Mouse (Mus musculus): ENCODE data around the gene Unc93b1. TPM values are rescaled to one million over a fixed set of nuclear protein-coding genes. Genes with fewer than 3 reads are reported as not detected.

Unc93b1 gene
- polyA plus RNA-seq, 1 experiment from 2014 or later, result 14.8 TPM

DNA sequence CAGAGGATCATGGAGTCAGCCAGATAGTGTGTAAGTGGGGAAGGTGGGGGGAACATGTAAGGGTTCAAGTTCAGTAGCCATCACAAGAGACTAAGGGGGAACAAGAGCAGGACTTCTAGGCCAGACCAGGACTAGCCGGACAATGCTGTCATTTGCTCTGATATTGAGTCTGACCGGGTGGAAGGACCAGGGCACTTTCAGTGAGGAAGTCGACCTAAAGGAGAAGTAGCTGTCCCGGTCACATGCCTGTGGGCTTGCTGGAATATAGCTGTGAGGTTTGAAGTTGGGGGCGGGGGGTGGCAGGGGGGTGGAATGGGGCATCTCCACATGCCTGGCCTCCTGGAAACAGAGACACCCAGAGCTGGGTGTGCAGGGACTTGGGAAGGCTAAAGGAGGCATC lies 20.5 kb upstream of the Unc93b1 start:
- WGBS, result 82% methylated on average over 5 of the region's 5 CpGs
- DNase-seq (no peak), ATAC-seq (ENCODE audit: insufficient read depth) (no peak)
- Histone ChIP-seq H3K36me3 (ENCODE audit: insufficient read depth) (peaks cover 19% of the 10 kb centered on the region), H3K4me2 (no peak overlapping the region), H3K9me3 (ENCODE audit: low read depth, low read length) (no peaks in the 10 kb centered on the region), H3K4me3 (ENCODE audit: low read depth, low read length) (no peak overlapping the region), H3K4me1 (ENCODE audit: insufficient read depth) (peaks cover 6% of the 10 kb centered on the region), H3K27ac (ENCODE audit: low read depth) (peak overlapping the region; percentile 18; the same call in 1 of the 2 replicates), H3K27me3 (ENCODE audit: insufficient read depth, low read length) (no peaks in the 10 kb centered on the region), H3K9ac (no peak overlapping the region)
- no peak for TF ChIP-seq CTCF (IDR thresholded peaks at IDR 0.05; ENCODE audit: low read depth)

GRCm38 (mm10) chr19:3916727-3917126 lies 18.3 kb upstream of the Unc93b1 start:
- no peak for DNase-seq
- 67% methylated on average over 11 of the region's 11 CpGs for WGBS
- no peak overlapping the region for H3K9ac ChIP-seq
- ATAC-seq (ENCODE audit: insufficient read depth), result no peak
- no peak overlapping the region for H3K4me3 ChIP-seq (ENCODE audit: low read depth, low read length)
- H3K36me3 ChIP-seq (ENCODE audit: insufficient read depth), result no peaks in the 10 kb centered on the region
- H3K27ac ChIP-seq (ENCODE audit: low read depth), result no peak overlapping the region
- no peak for TF ChIP-seq CTCF (IDR thresholded peaks at IDR 0.05; ENCODE audit: low read depth)
- H3K4me2 ChIP-seq, result no peak overlapping the region
- no peaks in the 10 kb centered on the region for H3K9me3 ChIP-seq (ENCODE audit: low read depth, low read length)
- H3K27me3 ChIP-seq (ENCODE audit: insufficient read depth, low read length), result no peaks in the 10 kb centered on the region
- H3K4me1 ChIP-seq (ENCODE audit: insufficient read depth), result peaks cover 6% of the 10 kb centered on the region

DNA sequence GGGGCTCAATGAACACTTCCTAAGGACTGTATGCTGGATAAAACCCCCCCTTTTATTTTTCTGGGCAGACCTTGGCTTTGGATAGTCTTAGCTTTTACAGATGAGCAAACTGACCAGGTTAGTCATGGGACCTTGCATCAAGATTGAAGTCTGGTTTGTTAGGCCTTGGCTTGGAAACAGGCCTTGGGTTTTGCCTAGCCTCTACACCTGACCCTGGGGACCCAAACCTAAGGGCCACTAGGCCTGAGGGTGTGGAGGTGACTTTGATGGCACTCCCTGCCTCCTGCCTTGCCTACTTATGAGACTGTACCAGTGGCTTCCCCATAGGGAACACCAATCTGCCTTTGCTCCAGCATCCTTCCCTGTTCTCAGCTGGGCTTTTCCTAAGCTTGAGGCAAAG lies 15.1 kb upstream of the Unc93b1 start:
- DNase-seq (no peak), ATAC-seq (ENCODE audit: insufficient read depth) (no peak)
- Histone ChIP-seq H3K27me3 (ENCODE audit: insufficient read depth, low read length) (no peaks in the 10 kb centered on the region), H3K27ac (ENCODE audit: low read depth) (no peak overlapping the region), H3K4me3 (ENCODE audit: low read depth, low read length) (no peak overlapping the region), H3K36me3 (ENCODE audit: insufficient read depth) (no peaks in the 10 kb centered on the region), H3K4me2 (no peak overlapping the region), H3K9me3 (ENCODE audit: low read depth, low read length) (no peaks in the 10 kb centered on the region), H3K4me1 (ENCODE audit: insufficient read depth) (no peaks in the 10 kb centered on the region), H3K9ac (no peak overlapping the region)
- no peak for TF ChIP-seq CTCF (IDR thresholded peaks at IDR 0.05; ENCODE audit: low read depth)

GRCm38 (mm10) chr19:3922661-3923371 lies 12.2 kb upstream of the Unc93b1 start:
- Histone ChIP-seq H3K4me2 (no peak overlapping the region), H3K27ac (ENCODE audit: low read depth) (peak overlapping the region; percentile 24; the same call in 1 of the 2 replicates)

GRCm38 (mm10) chr19:3923586-3923985 lies 11.4 kb upstream of the Unc93b1 start:
- Histone ChIP-seq H3K4me3 (ENCODE audit: low read depth, low read length) (no peak overlapping the region), H3K9ac (no peak overlapping the region), H3K27ac (ENCODE audit: low read depth) (peak overlapping the region; percentile 24; the same call in 1 of the 2 replicates), H3K4me1 (ENCODE audit: insufficient read depth) (no peaks in the 10 kb centered on the region), H3K27me3 (ENCODE audit: insufficient read depth, low read length) (no peaks in the 10 kb centered on the region), H3K9me3 (ENCODE audit: low read depth, low read length) (no peaks in the 10 kb centered on the region), H3K36me3 (ENCODE audit: insufficient read depth) (no peaks in the 10 kb centered on the region), H3K4me2 (no peak overlapping the region)
- WGBS, result 33% methylated on average over 13 of the region's 13 CpGs
- TF ChIP-seq CTCF (IDR thresholded peaks at IDR 0.05; ENCODE audit: low read depth), result no peak
- ATAC-seq (ENCODE audit: insufficient read depth) (0 out of 2 replicates have a peak, but pooled peaks have one; percentile 23), DNase-seq (peak; percentile 54)

More at GRCm38 (mm10) chr19:3922661-3923371, 12.2 kb upstream of the Unc93b1 start:
- 44% methylated on average over 10 of the region's 10 CpGs for WGBS
- Histone ChIP-seq H3K9ac (no peak overlapping the region), H3K27me3 (ENCODE audit: insufficient read depth, low read length) (no peaks in the 10 kb centered on the region), H3K4me3 (ENCODE audit: low read depth, low read length) (no peak overlapping the region), H3K4me1 (ENCODE audit: insufficient read depth) (no peaks in the 10 kb centered on the region), H3K36me3 (ENCODE audit: insufficient read depth) (no peaks in the 10 kb centered on the region), H3K9me3 (ENCODE audit: low read depth, low read length) (no peaks in the 10 kb centered on the region)
- ATAC-seq (ENCODE audit: insufficient read depth) (no peak), DNase-seq (no peak)
- TF ChIP-seq CTCF (IDR thresholded peaks at IDR 0.05; ENCODE audit: low read depth), result no peak

GRCm38 (mm10) chr19:3924190-3924589 lies 10.8 kb upstream of the Unc93b1 start:
- Histone ChIP-seq H3K9ac (no peak overlapping the region), H3K27ac (ENCODE audit: low read depth) (no peak overlapping the region), H3K4me3 (ENCODE audit: low read depth, low read length) (no peak overlapping the region), H3K4me2 (no peak overlapping the region), H3K36me3 (ENCODE audit: insufficient read depth) (no peaks in the 10 kb centered on the region), H3K9me3 (ENCODE audit: low read depth, low read length) (no peaks in the 10 kb centered on the region), H3K4me1 (ENCODE audit: insufficient read depth) (0 out of 2 replicates have a peak, but pooled peaks cover 4% of the 10 kb centered on the region), H3K27me3 (ENCODE audit: insufficient read depth, low read length) (no peaks in the 10 kb centered on the region)
- no peak for TF ChIP-seq CTCF (IDR thresholded peaks at IDR 0.05; ENCODE audit: low read depth)
- 75% methylated on average over 8 of the region's 8 CpGs for WGBS
- ATAC-seq (ENCODE audit: insufficient read depth) (no peak), DNase-seq (no peak)

- H3K9ac ChIP-seq, result no peak overlapping the region
- DNase-seq (no peak), ATAC-seq (ENCODE audit: insufficient read depth) (no peak)
- H3K27me3 ChIP-seq (ENCODE audit: insufficient read depth, low read length), result no peaks in the 10 kb centered on the region
- TF ChIP-seq CTCF (IDR thresholded peaks at IDR 0.05; ENCODE audit: low read depth), result no peak
- no peak overlapping the region for H3K27ac ChIP-seq (ENCODE audit: low read depth)
- H3K4me3 ChIP-seq (ENCODE audit: low read depth, low read length), result no peak overlapping the region
- no peaks in the 10 kb centered on the region for H3K9me3 ChIP-seq (ENCODE audit: low read depth, low read length)
- 87% methylated on average over 7 of the region's 7 CpGs for WGBS
- H3K4me2 ChIP-seq, result no peak overlapping the region
- H3K36me3 ChIP-seq (ENCODE audit: insufficient read depth), result no peaks in the 10 kb centered on the region
- peaks cover 11% of the 10 kb centered on the region; the same call in 1 of the 2 replicates for H3K4me1 ChIP-seq (ENCODE audit: insufficient read depth)
These were observed 10.1 kb upstream of the Unc93b1 start for GRCm38 (mm10) chr19:3924868-3925267.
